Mouse (Mus musculus) liver, adult 2 months (tissue): ENCODE data around the gene Cacna1c.

Experiments
- CTCF ChIP-seq: fragments of 200-500 bp; IDR thresholded peaks from 2 replicates; pipeline ENCODE4 v1.5.1; 2011; ENCODE audit warnings: low read depth, low read length, control low read depth
- POLR2A ChIP-seq: fragments of 200-500 bp; IDR thresholded peaks from 2 replicates; pipeline ENCODE4 v1.6.1; 2011; ENCODE audit warnings: low read length, control low read depth; ENCODE audit not compliant: insufficient read depth; ENCODE audit errors: extremely low read depth

DNA sequence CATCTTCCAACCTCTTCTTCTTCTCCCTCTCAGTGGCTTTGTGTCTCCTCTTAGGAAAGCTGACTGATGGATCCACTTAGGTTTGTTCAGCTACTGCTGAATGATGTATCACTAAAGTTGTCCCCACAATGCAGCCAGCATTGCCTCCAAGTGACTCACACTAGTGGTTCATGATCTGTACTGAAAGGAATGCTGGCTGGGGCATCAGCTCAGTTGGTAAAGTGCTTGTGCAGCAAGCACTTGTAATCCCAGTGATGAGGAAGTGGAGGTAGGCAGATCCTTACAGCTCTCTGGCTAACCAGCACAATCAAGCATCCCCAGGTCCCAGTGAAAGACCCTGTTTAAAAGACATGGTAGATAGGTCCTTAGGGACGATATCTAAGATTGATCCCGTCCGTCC lies 464.3 kb downstream of the Cacna1c start:
- no peak for TF ChIP-seq POLR2A
- TF ChIP-seq CTCF: no peak
